Mouse (Mus musculus) C2C12 (cell line): ENCODE measurements around the gene Acsl1. TPM values are rescaled to one million over a fixed set of nuclear protein-coding genes. Genes with fewer than 3 reads are reported as not detected.

Experiments
- H3K27me3 ChIP-seq: one replicate; pipeline ENCODE4 v1.6.1; 2011; ENCODE audit not compliant: control insufficient read depth, insufficient read depth, insufficient read length
- H3K36me3 ChIP-seq: one replicate; pipeline ENCODE4 v1.6.1; 2011; ENCODE audit not compliant: control insufficient read depth, insufficient read depth
- H3K4me3 ChIP-seq: one replicate; pipeline ENCODE4 v1.5.1; 2011; ENCODE audit warnings: mild to moderate bottlenecking, control low read depth; ENCODE audit not compliant: poor library complexity, insufficient read depth, severe bottlenecking
- H3K79me2 ChIP-seq: one replicate; pipeline ENCODE4 v1.6.1; 2011; ENCODE audit not compliant: control insufficient read depth, insufficient read depth
- H3K79me3 ChIP-seq: one replicate; pipeline ENCODE4 v1.6.1; 2011; ENCODE audit warnings: low read depth, control low read depth
- H3ac ChIP-seq: one replicate; pipeline ENCODE3; 2011; ENCODE audit warnings: low read depth; ENCODE audit not compliant: control insufficient read depth, insufficient read length
- CEBPB ChIP-seq: IDR thresholded peaks from one replicate; pipeline ENCODE4 v1.6.1; 2011; ENCODE audit warnings: low read depth, mild to moderate bottlenecking, control low read depth, moderate library complexity
- CTCF ChIP-seq: IDR thresholded peaks from one replicate; pipeline ENCODE4 v1.5.1; 2011; ENCODE audit not compliant: control insufficient read depth, insufficient read depth, insufficient read length
- FOSL1 ChIP-seq: IDR thresholded peaks from one replicate; pipeline ENCODE4 v1.8.0; 2011; ENCODE audit warnings: mild to moderate bottlenecking, low read length; ENCODE audit not compliant: poor library complexity, insufficient read depth, severe bottlenecking
- MAX ChIP-seq: IDR thresholded peaks from one replicate; pipeline ENCODE4 v1.6.1; 2011; ENCODE audit warnings: mild to moderate bottlenecking, control low read depth
- MYOD1 ChIP-seq: IDR thresholded peaks from one replicate; pipeline ENCODE4 v1.6.1; 2011; ENCODE audit warnings: low read depth; ENCODE audit not compliant: control insufficient read depth, insufficient read length
- MYOG ChIP-seq: IDR thresholded peaks from one replicate; pipeline ENCODE4 v1.6.1; 2011; ENCODE audit not compliant: control insufficient read depth, insufficient read length; ENCODE audit errors: extremely low read depth
- USF1 ChIP-seq: IDR thresholded peaks from one replicate; pipeline ENCODE4 v1.6.1; 2011; ENCODE audit warnings: low read depth, mild to moderate bottlenecking, control low read depth, moderate library complexity
- polyA plus RNA-seq: library from polyadenylated mRNA; unstranded; fragments of >200 nt; fragmentation: generic; extraction: Trizol; gene quantifications from one replicate; pipeline ENCODE4 v1.2.1, GENCODE M21; 2012; ENCODE audit warnings: missing spikeins

The Acsl1 gene
- polyA plus RNA-seq, 1 experiment = 1.6 TPM

DNA sequence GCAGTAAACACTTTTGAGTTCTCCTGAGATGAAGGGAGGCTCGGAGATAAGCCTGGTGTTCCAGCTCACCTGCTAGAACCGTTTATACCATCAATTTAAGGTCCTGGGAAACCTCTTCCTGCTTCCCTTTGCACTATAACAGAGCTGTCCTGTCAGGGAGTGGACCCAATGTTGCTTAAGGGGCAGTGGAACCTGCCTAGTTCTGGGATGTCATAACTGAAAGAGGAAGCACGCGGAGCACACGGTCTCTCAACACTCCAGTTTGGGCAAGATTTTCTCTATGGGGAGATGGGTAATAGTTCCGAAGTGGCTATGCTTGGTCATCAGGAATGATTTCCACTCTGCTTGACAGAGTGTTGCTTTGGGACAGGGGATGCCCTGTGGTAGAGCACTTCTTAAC, 49.8 kb downstream of the Acsl1 start:
- H3K36me3 ChIP-seq = no peaks in the 10 kb centered on the region
- H3K79me2 ChIP-seq = no peaks in the 10 kb centered on the region
- H3K4me3 ChIP-seq = no peak overlapping the region
- H3K79me3 ChIP-seq = no peaks in the 10 kb centered on the region
- no peak overlapping the region for H3ac ChIP-seq
- H3K27me3 ChIP-seq = no peaks in the 10 kb centered on the region
- no peak for TF ChIP-seq MYOG
- TF ChIP-seq USF1 = no peak
- no peak for TF ChIP-seq MAX
- TF ChIP-seq CTCF = no peak
- TF ChIP-seq MYOD1 = no peak
- no peak for TF ChIP-seq FOSL1
- TF ChIP-seq CEBPB = no peak

DNA sequence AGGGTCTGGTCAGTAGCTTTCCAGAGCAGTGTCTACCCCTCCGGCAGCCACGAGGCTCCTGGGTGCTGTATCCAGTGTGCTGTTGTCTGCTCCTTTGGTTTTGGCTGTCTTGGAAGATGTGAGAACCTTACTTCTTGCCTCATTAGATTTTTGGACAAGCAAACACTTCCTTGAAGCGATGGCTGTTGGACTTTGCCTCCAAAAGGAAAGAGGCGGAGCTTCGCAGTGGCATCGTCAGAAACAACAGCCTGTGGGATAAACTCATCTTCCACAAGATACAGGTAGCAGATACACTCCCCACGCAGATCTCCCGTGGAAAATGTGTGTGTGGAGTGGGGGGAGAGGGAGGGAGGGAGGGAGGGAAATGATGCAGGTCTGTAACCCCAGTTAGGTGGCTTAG, 55.3 kb downstream of the Acsl1 start:
- H3ac ChIP-seq = no peak overlapping the region
- H3K36me3 ChIP-seq = no peaks in the 10 kb centered on the region
- TF ChIP-seq CTCF = no peak
- TF ChIP-seq MAX = no peak
- TF ChIP-seq MYOG = no peak
- no peak for TF ChIP-seq CEBPB
- no peak for TF ChIP-seq USF1
- no peak for TF ChIP-seq MYOD1
- TF ChIP-seq FOSL1 = no peak
- H3K79me3 ChIP-seq = no peaks in the 10 kb centered on the region
- H3K27me3 ChIP-seq = no peaks in the 10 kb centered on the region
- no peaks in the 10 kb centered on the region for H3K79me2 ChIP-seq
- H3K4me3 ChIP-seq = no peak overlapping the region

DNA sequence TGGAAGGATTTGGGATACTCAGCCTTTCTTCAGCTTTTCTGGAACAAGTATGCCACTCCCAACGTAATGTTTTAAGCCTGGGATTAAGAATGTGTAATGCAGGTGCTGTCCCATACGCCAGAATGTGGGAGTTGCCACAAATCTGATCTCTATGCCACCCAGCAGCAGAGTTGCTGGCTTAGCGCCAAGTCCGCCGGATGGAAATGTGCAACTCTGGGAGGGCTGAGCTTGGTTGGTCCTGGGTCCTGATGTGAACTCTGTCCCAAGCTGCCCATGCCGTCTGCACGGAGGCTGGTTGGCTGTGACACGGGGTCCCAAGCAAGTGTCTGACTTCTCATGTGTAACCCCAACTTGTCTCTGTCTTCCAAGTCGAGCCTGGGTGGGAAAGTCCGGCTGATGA, 56.0 kb downstream of the Acsl1 start:
- TF ChIP-seq FOSL1 (no peak), MYOG (no peak), MAX (no peak), CEBPB (no peak), MYOD1 (no peak), CTCF (no peak), USF1 (no peak)
- H3ac ChIP-seq = no peak overlapping the region
- no peaks in the 10 kb centered on the region for H3K79me3 ChIP-seq
- no peaks in the 10 kb centered on the region for H3K36me3 ChIP-seq
- H3K4me3 ChIP-seq = no peak overlapping the region
- no peaks in the 10 kb centered on the region for H3K79me2 ChIP-seq
- H3K27me3 ChIP-seq = no peaks in the 10 kb centered on the region

DNA sequence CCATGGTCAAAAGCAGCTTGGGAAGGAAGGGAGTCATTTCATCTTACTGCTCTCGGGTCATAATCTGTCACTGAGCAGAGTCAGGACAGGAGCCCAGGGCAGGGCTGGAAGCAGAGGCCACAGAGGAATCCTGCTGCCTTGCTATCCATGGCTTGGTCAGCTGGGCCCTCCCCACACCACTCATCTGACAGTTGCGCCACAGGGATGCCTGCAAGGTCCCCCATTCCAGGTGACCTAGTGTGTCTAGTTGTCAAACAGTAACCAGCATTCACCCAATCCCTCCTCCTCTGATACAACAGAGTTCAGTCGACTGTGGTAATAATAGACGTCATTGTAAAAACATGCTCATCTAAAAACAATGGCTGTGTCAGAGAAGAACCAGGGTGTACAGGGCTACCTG, 58.7 kb downstream of the Acsl1 start:
- Histone ChIP-seq H3K36me3 (no peaks in the 10 kb centered on the region), H3K27me3 (no peaks in the 10 kb centered on the region), H3K4me3 (no peak overlapping the region), H3ac (no peak overlapping the region), H3K79me3 (no peaks in the 10 kb centered on the region), H3K79me2 (no peaks in the 10 kb centered on the region)
- no peak for TF ChIP-seq MYOG
- no peak for TF ChIP-seq MAX
- no peak for TF ChIP-seq USF1
- TF ChIP-seq FOSL1 = no peak
- no peak for TF ChIP-seq MYOD1
- no peak for TF ChIP-seq CTCF
- TF ChIP-seq CEBPB = no peak

DNA sequence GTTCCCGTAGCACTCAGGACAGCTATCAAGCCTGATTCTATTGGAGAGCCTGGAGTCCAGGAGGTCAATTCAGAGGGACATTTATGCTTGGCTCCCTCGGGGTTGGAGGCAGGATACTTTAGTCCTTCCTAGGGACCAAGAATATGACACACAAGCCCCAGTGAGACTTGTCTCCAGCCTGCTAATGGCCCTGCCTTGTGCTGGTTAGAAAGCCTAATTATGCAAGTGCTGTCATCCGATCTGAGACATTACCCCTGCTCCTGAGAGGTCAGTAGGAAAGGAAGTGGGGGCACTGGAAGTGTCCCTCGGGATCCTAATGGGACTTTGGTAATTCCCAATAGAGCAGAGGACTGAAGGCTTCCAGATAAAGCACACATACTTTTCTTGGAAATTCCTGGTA, 59.7 kb downstream of the Acsl1 start:
- Histone ChIP-seq H3ac (no peak overlapping the region), H3K4me3 (no peak overlapping the region), H3K79me3 (no peaks in the 10 kb centered on the region), H3K79me2 (no peaks in the 10 kb centered on the region), H3K27me3 (no peaks in the 10 kb centered on the region), H3K36me3 (no peaks in the 10 kb centered on the region)
- TF ChIP-seq MYOG (no peak), MYOD1 (no peak), FOSL1 (no peak), CEBPB (no peak), MAX (no peak), CTCF (no peak), USF1 (no peak)

DNA sequence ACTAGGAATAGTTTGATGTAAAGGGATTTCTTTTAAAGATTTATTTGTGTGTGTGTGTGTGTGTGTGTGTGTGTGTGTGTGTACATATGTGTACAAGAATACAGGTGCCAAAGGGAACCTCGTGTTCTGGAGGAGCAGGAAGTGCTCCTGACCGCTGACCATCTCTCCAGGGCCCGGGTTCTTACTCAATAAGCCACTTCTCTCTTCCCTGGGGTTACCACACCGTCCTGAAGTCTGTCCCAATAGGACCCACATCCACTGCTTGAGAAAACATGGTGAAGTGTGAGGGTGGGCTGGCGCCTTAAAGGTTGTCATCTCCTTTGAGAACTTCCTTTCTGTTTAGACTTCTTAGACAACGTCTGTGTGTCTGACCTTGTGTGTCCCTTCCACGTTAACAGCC, 63.1 kb downstream of the Acsl1 start:
- TF ChIP-seq USF1 = no peak
- no peak for TF ChIP-seq MYOD1
- no peak for TF ChIP-seq MYOG
- no peak for TF ChIP-seq CTCF
- no peak for TF ChIP-seq FOSL1
- no peak for TF ChIP-seq MAX
- TF ChIP-seq CEBPB = no peak
- no peak overlapping the region for H3K4me3 ChIP-seq
- no peaks in the 10 kb centered on the region for H3K27me3 ChIP-seq
- H3K36me3 ChIP-seq = no peaks in the 10 kb centered on the region
- no peak overlapping the region for H3ac ChIP-seq
- H3K79me3 ChIP-seq = no peaks in the 10 kb centered on the region
- no peaks in the 10 kb centered on the region for H3K79me2 ChIP-seq
